Mouse (Mus musculus): Measurements from ENCODE around the gene Zdhhc22. TPM values are rescaled to one million over a fixed set of nuclear protein-coding genes. Genes with fewer than 3 reads are reported as not detected.

The Zdhhc22 gene
- polyA plus RNA-seq, 1 experiment from 2014 or later, result 6.0 TPM

DNA sequence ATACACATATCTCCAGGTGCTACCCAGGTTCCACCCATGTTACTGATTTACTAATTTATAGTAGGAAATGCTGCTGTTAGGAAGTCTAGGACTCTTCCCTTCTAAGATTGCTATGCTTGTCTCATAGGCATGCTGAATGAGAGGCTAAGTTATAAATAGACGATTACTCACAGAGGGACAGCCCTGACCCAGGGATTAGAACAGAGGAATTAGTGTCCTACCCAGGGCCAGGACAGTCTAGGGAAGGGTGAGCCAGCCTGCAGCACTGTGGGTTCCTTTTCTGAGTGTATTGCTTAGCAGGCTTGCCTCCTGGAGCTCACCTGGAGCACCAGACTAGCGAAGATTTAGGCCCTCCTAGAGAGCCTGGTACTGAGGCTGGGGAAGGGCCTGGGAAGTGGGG is 34.3 kb downstream of the Zdhhc22 start:
- Histone ChIP-seq H3K27ac (no peak overlapping the region), H3K4me1 (replicated peaks) (peaks cover 12% of the 10 kb centered on the region), H3K9ac (replicated peaks) (no peak overlapping the region), H3K4me3 (replicated peaks) (no peak overlapping the region), H3K4me2 (replicated peaks) (no peak overlapping the region), H3K9me3 (no peaks in the 10 kb centered on the region), H3K36me3 (peaks cover 76% of the 10 kb centered on the region), H3K27me3 (no peaks in the 10 kb centered on the region)
- WGBS, result 93% methylated on average over 2 of the region's 2 CpGs
- no peak for ATAC-seq

DNA sequence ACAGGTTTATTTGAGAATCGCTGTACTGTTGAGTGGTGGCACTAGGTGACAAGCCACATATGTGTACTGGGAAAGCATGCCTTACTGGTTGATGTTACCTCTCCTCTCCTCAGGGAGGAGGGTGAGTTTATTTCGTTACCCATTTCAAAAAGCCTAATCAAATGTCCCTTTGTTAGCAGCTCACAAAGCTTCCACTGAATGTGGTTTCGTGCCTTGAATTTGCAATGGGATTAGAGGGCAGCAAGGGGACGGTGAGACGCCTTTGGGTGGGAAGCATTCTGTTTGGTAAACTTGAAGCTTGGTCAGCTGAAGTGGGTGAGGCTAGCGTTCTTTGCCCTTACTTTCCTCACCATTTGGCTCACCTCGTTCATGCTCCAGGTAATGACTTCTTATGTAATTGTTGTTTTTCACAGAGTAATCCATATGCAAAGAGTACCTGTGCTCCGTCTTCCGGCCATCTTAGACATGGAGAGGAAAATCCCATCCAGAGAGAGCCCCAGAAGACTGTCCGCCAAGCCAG is 37.8 kb downstream of the Zdhhc22 start:
- Histone ChIP-seq H3K9me3 (no peaks in the 10 kb centered on the region), H3K27ac (peak overlapping the region; percentile 57), H3K4me1 (replicated peaks) (peaks cover 43% of the 10 kb centered on the region), H3K36me3 (peaks cover 42% of the 10 kb centered on the region), H3K4me3 (replicated peaks) (no peak overlapping the region), H3K4me2 (replicated peaks) (no peak overlapping the region), H3K27me3 (no peaks in the 10 kb centered on the region), H3K9ac (replicated peaks) (no peak overlapping the region)
- WGBS, result 59% methylated on average over 10 of the region's 10 CpGs
- ATAC-seq, result no peak

DNA sequence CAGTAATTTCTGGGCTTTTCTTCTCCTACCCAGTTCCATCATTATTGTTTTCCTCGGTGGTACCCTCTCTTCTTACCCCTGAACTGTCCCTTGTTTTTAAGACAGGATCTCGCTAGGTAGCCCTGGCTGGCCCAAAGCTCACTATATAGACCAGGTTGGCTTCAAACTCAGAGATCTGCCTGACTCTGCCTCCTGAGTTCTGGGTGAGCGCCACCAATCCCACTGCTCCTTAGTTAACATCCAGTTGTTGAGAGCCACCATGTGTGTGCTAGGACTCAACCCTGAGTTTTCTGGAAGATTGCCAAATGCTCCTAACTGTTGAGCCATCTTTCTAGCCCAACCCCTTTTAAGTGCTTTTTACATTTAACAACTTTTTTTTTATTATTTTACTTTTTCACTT is 39.3 kb downstream of the Zdhhc22 start:
- H3K4me1 ChIP-seq (replicated peaks), result peaks cover 49% of the 10 kb centered on the region
- H3K4me2 ChIP-seq (replicated peaks), result no peak overlapping the region
- H3K9ac ChIP-seq (replicated peaks), result no peak overlapping the region
- ATAC-seq, result no peak
- peaks cover 31% of the 10 kb centered on the region for H3K36me3 ChIP-seq
- no peaks in the 10 kb centered on the region for H3K27me3 ChIP-seq
- no peaks in the 10 kb centered on the region for H3K9me3 ChIP-seq
- no peak overlapping the region for H3K4me3 ChIP-seq (replicated peaks)
- H3K27ac ChIP-seq, result no peak overlapping the region
- 98% methylated on average over 3 of the region's 3 CpGs for WGBS

DNA sequence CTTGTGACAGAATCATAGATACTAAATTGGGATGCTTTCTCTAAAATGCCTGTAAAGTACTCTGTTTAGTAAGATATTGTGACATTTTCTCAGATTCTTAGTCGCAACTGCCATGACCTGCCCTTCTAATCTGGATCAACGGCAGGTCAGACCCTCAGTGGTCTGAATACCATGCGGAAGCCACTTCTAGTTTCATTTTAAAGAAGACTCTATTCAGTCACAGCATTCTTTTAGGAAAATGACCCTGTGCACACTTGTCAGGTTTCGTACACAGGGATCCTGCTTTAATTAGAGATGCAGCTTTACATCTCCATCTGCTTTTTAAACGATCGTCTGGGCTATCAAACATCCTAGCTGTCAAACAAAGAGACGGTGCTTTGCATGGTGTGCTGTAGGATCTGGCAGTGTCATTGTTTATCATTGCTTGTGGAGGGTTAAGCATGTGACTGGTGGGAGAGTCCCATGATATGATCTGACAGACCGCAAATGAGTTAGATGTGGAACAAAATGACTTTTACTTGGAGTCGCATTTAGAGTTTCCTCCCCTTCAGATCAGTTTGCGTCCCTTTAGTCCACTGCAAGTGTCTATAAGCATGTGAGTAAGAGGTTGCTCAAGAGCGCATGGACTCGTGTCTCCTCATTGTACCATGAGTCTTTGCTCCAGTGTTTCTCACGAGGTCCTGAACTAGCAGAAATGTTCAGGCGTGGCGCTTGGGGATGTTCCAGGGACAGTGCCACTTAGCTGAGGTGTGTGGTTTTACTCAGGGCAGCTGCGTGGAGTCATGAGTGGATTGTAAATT is 39.9 kb downstream of the Zdhhc22 start:
- peaks cover 54% of the 10 kb centered on the region for H3K4me1 ChIP-seq (replicated peaks)
- peaks cover 25% of the 10 kb centered on the region for H3K36me3 ChIP-seq
- H3K9ac ChIP-seq (replicated peaks), result peak overlapping the region; percentile 56
- ATAC-seq, result no peak
- H3K4me2 ChIP-seq (replicated peaks), result peak overlapping the region; percentile 35
- peak overlapping the region; percentile 51; the same call in 1 of the 2 replicates for H3K27ac ChIP-seq
- no peaks in the 10 kb centered on the region for H3K9me3 ChIP-seq
- no peaks in the 10 kb centered on the region for H3K27me3 ChIP-seq
- H3K4me3 ChIP-seq (replicated peaks), result no peak overlapping the region
- WGBS, result 67% methylated on average over 16 of the region's 16 CpGs

DNA sequence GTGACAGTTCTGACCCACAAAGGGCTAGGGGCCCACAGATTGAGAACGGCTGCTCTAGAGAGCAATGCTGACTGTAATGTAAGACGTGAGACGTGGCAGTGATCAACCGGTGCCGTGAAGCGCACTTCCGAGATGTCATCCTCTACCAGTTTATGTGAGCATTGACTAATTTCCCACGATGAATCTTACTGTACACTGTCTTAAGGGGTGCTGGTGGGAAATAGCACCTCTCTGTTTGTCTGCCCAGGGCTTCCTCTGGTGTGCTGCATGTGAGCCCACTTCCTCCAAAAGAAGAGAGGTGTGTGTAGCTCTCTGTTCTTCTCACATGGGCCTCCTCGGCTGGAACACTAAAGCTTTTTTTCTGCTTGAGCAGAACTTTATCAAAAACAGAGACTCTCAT is 40.7 kb downstream of the Zdhhc22 start:
- H3K4me2 ChIP-seq (replicated peaks), result no peak overlapping the region; the same call in 1 of the 2 replicates
- no peak for ATAC-seq
- 0 out of 2 replicates have a peak overlapping the region, but pooled peaks have one; percentile 56 for H3K9ac ChIP-seq (replicated peaks)
- peaks cover 18% of the 10 kb centered on the region for H3K36me3 ChIP-seq
- no peak overlapping the region for H3K4me3 ChIP-seq (replicated peaks)
- peaks cover 61% of the 10 kb centered on the region for H3K4me1 ChIP-seq (replicated peaks)
- H3K27me3 ChIP-seq, result no peaks in the 10 kb centered on the region
- WGBS, result 89% methylated on average over 9 of the region's 9 CpGs
- H3K9me3 ChIP-seq, result no peaks in the 10 kb centered on the region
- H3K27ac ChIP-seq, result no peak overlapping the region

DNA sequence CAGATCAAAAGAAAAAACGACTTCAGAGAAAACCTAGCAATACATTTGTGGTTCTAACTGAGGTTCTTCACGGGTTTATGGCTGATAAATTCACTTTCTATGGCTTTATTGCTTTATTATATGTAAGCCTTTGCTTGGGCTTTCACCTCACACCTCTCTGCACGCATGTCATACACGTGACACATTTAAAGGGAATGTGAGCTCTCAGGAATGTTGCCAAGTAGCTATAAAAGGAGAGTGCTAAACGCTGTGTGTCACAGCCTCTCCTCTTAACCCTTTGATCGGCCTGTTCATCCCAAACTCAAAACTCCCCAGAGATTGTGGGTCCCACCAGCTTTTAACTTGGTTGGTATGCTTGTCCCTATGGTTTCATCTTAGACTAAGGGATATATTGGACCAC is 41.6 kb downstream of the Zdhhc22 start:
- Histone ChIP-seq H3K27ac (no peak overlapping the region), H3K4me1 (replicated peaks) (peaks cover 61% of the 10 kb centered on the region), H3K9ac (replicated peaks) (peak overlapping the region; percentile 28), H3K4me3 (replicated peaks) (peak overlapping the region; percentile 68), H3K4me2 (replicated peaks) (peak overlapping the region; percentile 90), H3K36me3 (peaks cover 12% of the 10 kb centered on the region), H3K27me3 (no peaks in the 10 kb centered on the region), H3K9me3 (no peaks in the 10 kb centered on the region)
- no peak for ATAC-seq
- WGBS, result 77% methylated on average over 6 of the region's 6 CpGs

DNA sequence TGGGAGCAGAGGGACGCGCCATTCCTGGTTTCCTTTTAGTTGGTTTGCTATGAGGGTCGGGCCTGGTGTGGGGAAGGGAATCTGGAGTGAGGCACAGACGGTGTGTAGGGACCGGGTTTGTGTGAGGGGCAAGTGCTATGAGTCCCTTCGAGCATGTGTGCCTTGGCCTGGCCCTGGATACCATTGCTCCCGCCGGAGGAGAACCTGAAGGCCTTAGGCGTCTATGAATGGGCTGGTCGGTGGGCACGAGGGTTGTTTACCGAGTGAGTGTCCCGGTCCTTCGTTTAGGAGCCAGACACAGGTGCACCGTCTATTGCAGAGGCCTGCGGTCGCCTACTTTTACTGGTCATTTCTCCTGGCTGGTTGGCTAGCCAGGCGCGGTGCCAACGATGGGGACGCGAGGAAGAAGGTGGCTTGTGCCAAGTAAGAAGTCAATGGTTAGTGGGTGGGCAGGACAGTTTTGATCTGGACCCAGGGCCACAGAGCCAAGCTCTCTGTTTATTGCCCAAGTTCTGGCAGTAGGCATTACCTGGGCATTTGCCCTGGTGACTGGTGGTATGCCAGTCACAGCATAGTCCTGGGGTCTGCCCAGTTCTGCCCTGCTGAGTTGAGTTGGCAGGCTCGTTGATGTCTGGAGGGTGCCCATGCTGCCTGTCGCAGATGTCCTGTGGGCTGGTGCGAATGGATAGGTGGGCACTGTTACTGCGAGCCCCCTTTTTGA is 42.4 kb downstream of the Zdhhc22 start:
- H3K4me2 ChIP-seq (replicated peaks), result peak overlapping the region; percentile 90
- H3K4me3 ChIP-seq (replicated peaks), result peak overlapping the region; percentile 68
- H3K27me3 ChIP-seq, result no peaks in the 10 kb centered on the region
- H3K36me3 ChIP-seq, result peaks cover 5% of the 10 kb centered on the region; the same call in 1 of the 2 replicates
- H3K4me1 ChIP-seq (replicated peaks), result peaks cover 67% of the 10 kb centered on the region
- ATAC-seq, result peak; percentile 70
- WGBS, result 21% methylated on average over 26 of the region's 26 CpGs
- peak overlapping the region; percentile 80 for H3K9ac ChIP-seq (replicated peaks)
- peak overlapping the region; percentile 100 for H3K27ac ChIP-seq
- H3K9me3 ChIP-seq, result no peaks in the 10 kb centered on the region

DNA sequence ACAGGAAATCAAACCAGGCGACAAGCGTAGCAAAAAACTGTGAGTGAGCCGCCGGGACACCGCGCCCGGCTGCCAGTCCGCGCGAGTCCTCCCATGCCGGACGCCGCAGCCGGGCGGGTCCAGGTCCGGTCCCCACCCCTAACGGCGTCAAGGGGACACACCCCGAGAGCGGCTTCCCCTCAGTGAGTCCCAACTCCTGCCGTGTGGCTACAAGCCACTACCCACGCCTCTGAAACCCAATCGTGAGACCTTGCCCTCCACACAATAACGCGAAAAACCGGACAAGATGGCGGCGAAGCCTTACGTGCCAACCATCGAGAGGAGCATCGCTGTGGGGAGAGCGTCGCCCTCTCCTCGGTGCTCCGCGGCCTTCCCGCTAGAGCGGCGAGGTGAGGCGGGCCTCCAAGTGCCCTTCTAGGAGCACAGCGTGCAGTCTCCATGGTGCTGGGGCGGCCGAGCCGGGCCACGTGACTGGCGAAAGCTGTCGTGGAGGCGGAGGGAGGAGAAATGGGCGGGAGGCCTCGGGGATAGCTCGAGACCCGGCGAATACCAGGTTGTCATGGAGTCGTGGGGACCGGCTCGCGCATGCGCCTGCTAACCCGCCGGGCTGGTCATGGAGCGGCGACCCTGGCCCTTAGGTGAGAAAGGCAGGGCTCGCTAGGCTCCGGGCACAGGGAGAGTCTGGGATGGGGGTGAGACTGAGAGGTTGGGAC is 43.2 kb downstream of the Zdhhc22 start, which contains the start of gene Cipc:
Gene Cipc, plus strand, starts transcription at position 182 of the 713 bp plus-strand sequence.
- peak within 1 kb of the TSS; percentile 100 for H3K27ac ChIP-seq
- H3K4me2 ChIP-seq (replicated peaks), result peak within 1 kb of the TSS; percentile 90
- WGBS, result under 1% methylated on average over 63 of the region's 64 CpGs
- H3K9me3 ChIP-seq, result no peaks in the 10 kb centered on the region
- H3K4me3 ChIP-seq (replicated peaks), result peak within 1 kb of the TSS; percentile 68
- ATAC-seq, result peak; percentile 98
- peak within 1 kb of the TSS; percentile 96 for H3K9ac ChIP-seq (replicated peaks)
- peaks cover 68% of the 10 kb centered on the region for H3K4me1 ChIP-seq (replicated peaks)
- no peaks in the 10 kb centered on the region for H3K36me3 ChIP-seq
- no peaks in the 10 kb centered on the region for H3K27me3 ChIP-seq

DNA sequence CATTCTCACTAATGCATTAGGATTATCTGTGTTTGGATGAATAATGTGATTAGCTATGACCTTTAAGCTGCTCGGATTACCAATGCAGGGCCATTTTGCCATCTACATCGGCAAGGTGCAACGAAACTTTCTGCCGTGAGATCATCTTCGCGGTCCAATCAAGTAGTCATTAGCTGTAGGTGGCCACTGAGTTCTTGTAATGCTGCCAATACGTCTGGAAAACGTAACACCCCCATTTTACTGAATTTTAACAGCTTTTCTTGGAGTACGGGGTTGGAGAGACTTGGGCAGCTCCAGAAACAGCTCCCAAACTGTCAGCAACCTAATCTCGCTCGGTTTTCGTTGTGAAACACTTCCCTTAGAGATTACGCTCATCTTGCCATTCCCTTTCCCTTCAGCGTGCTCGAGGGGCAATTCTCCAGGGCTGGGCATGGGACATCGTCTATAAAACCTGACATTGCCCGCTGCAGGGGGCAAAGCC is 43.9 kb downstream of the Zdhhc22 start:
- Histone ChIP-seq H3K27me3 (no peaks in the 10 kb centered on the region), H3K27ac (peak overlapping the region; percentile 100), H3K4me3 (replicated peaks) (peak overlapping the region; percentile 68), H3K36me3 (no peaks in the 10 kb centered on the region), H3K4me1 (replicated peaks) (peaks cover 70% of the 10 kb centered on the region), H3K4me2 (replicated peaks) (peak overlapping the region; percentile 90), H3K9ac (replicated peaks) (peak overlapping the region; percentile 96), H3K9me3 (no peaks in the 10 kb centered on the region)
- WGBS, result under 1% methylated on average over 17 of the region's 17 CpGs
- ATAC-seq, result no peak

DNA sequence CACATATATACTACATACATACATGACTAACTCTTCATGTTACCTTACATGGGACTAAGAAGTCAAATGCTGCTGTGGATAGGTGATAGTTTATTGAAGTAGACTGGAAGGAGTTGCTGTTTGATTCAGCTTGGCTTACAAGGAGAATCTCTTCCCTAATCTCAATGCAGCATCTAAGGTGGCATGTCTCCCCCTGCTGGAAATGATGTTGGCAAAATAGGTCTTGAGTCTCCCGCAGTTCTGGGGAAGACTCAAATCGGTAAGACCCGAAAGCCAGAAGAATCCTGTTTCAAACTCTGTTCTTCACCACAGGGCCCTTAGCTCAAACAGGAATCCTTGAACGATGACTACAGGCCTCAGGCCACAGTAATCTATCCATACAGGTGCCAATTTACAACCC is 45.1 kb downstream of the Zdhhc22 start:
- no peak for ATAC-seq
- 2% methylated on average over 4 of the region's 4 CpGs for WGBS
- Histone ChIP-seq H3K27ac (peak overlapping the region; percentile 56; the same call in 1 of the 2 replicates), H3K27me3 (no peaks in the 10 kb centered on the region), H3K4me2 (replicated peaks) (0 out of 2 replicates have a peak overlapping the region, but pooled peaks have one; percentile 22), H3K9me3 (no peaks in the 10 kb centered on the region), H3K9ac (replicated peaks) (peak overlapping the region; percentile 52; the same call in 1 of the 2 replicates), H3K4me1 (replicated peaks) (peaks cover 76% of the 10 kb centered on the region), H3K4me3 (replicated peaks) (no peak overlapping the region), H3K36me3 (no peaks in the 10 kb centered on the region)

DNA sequence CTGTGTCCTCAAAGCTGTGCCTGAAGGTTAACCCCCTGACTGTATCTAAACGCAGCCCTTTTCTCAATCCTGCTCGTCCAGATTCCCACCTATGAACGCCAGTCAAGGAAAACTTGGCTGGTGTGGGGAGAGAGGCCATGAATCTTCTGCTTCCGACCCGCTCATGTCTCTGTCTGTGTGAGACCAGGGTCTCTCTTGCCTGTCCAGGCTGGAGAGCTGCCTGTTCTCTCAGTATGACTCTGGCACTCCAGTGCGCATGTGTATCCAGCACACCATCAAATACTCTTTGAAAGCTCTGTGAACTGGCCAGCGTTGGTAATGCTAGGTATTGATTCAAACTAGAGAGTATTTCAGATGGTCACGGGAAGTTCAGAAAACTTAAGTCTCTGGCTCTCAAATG is 46.8 kb downstream of the Zdhhc22 start:
- WGBS, result 91% methylated on average over 8 of the region's 8 CpGs
- ATAC-seq, result no peak
- Histone ChIP-seq H3K36me3 (no peaks in the 10 kb centered on the region), H3K9me3 (no peaks in the 10 kb centered on the region), H3K9ac (replicated peaks) (no peak overlapping the region), H3K4me2 (replicated peaks) (no peak overlapping the region), H3K27ac (peak overlapping the region; percentile 97), H3K4me1 (replicated peaks) (peaks cover 59% of the 10 kb centered on the region), H3K27me3 (no peaks in the 10 kb centered on the region), H3K4me3 (replicated peaks) (no peak overlapping the region)

Measured in midbrain, embryonic 13.5 days (tissue).